Mouse (Mus musculus): ENCODE results near the gene Ankmy2. TPM values are rescaled to one million over a fixed set of nuclear protein-coding genes. Genes with fewer than 3 reads are reported as not detected.

Gene Ankmy2
- polyA plus RNA-seq, 1 experiment: 0.04 TPM

DNA sequence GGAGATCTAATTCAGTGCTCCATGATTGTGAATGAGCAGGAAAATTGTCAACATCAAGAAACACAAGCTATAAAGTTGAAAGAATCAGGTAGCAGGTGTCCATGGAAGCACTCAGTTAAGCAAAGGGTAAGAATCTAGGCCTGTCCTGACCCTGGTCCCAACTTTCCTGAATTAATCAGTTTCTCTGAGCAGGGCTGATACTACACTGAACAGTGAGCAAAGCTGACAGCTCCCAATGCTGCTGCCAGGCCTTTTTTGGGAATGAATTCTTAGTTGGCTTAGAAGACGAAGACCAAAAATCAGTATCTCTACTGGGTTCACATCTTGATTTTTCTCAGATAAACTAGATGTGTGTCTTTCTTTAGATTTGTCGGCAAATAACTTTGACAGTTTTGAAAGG is 6.2 kb upstream of the Ankmy2 start:
- Histone ChIP-seq H3K36me3 (ENCODE audit: control insufficient read depth) (no peaks in the 10 kb centered on the region), H3K4me3 (replicated peaks) (no peak overlapping the region), H3K4me1 (ENCODE audit: control insufficient read depth) (peaks cover 14% of the 10 kb centered on the region), H3K27me3 (ENCODE audit: control insufficient read depth) (no peaks in the 10 kb centered on the region), H3K9me3 (ENCODE audit: control insufficient read depth, low read length) (peaks cover 1% of the 10 kb centered on the region; the same call in 1 of the 2 replicates)
- TF ChIP-seq GATA1 (IDR thresholded peaks at IDR 0.05; ENCODE audit: low read length) (no peak), TAL1 (IDR thresholded peaks at IDR 0.05; ENCODE audit: low read length) (no peak)

DNA sequence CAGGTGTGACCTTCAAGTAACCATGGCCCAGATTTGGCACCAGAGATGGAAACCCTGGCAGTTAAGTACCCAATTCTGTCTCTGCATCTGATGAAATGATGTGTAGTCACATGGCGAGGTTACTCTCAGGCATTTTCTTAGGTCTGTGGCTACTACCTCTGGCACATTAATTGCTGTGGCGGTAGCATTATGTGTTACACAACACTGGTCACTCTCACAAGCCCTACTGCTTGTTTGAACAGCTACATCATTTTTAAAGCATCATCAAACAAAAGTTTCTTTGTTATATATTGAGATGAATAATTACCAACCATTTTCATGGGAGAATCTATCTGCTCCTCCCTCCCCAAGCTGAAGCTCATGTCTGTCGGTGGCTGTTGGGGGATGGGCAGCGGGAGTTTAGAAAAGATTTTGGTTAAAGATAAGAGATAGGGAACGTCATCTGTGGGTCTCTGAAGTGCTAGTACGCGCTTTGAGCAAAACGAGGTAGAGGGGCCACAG is 1.7 kb upstream of the Ankmy2 start:
- Histone ChIP-seq H3K27me3 (ENCODE audit: control insufficient read depth) (no peaks in the 10 kb centered on the region), H3K4me3 (replicated peaks) (peak overlapping the region; percentile 90), H3K36me3 (ENCODE audit: control insufficient read depth) (no peaks in the 10 kb centered on the region), H3K4me1 (ENCODE audit: control insufficient read depth) (peaks cover 42% of the 10 kb centered on the region), H3K9me3 (ENCODE audit: control insufficient read depth, low read length) (no peaks in the 10 kb centered on the region)
- TF ChIP-seq GATA1 (IDR thresholded peaks at IDR 0.05; ENCODE audit: low read length): no peak

GRCm38 (mm10) chr12:36156101-36156636 is 745 bp upstream of the Ankmy2 start:
- Histone ChIP-seq H3K9me3 (ENCODE audit: control insufficient read depth, low read length) (no peaks in the 10 kb centered on the region), H3K36me3 (ENCODE audit: control insufficient read depth) (no peaks in the 10 kb centered on the region), H3K4me3 (replicated peaks) (peak overlapping the region; percentile 90), H3K4me1 (ENCODE audit: control insufficient read depth) (peaks cover 42% of the 10 kb centered on the region), H3K27me3 (ENCODE audit: control insufficient read depth) (no peaks in the 10 kb centered on the region)
- TF ChIP-seq GATA1 (IDR thresholded peaks at IDR 0.05; ENCODE audit: low read length) (no peak), TAL1 (IDR thresholded peaks at IDR 0.05; ENCODE audit: low read length) (no peak)

GRCm38 (mm10) chr12:36157304-36157637 is 357 bp downstream of the Ankmy2 start:
- Histone ChIP-seq H3K36me3 (ENCODE audit: control insufficient read depth) (no peaks in the 10 kb centered on the region), H3K27me3 (ENCODE audit: control insufficient read depth) (no peaks in the 10 kb centered on the region), H3K4me1 (ENCODE audit: control insufficient read depth) (peaks cover 42% of the 10 kb centered on the region), H3K9me3 (ENCODE audit: control insufficient read depth, low read length) (no peaks in the 10 kb centered on the region), H3K4me3 (replicated peaks) (peak overlapping the region; percentile 90)
- TF ChIP-seq GATA1 (IDR thresholded peaks at IDR 0.05; ENCODE audit: low read length) (no peak), TAL1 (IDR thresholded peaks at IDR 0.05; ENCODE audit: low read length) (no peak)

DNA sequence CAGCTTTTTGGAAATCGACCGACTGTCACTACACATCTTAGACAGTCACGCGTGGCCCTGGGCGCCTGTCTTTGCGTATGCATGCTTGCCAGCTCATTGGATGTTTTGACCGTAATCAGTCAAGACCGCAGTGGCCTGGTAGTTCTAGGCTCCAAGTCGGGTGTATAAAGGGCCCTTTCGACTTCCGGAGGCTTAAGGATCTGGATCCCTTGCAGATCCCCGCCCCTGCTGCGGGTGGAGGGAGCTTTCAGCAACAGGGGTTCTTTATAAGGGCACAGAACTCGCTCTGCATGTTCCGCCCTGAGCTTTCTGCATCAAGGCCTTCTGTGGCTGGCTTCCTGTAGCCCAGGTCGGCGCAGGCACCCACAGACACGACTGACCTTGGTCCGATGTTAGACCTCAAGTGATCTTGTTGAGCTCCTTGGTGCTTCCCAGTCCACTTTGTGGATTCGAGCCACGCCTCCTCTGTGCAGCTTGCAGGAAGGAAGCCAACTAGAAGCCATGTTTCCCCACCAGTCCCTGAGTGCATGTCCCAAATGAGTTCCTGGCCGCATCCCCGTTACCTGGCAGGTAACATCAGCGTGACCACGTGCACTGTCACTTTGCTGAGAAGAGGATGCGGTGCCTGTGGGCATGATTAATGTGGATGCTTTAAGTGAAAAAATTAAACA is 859 bp downstream of the Ankmy2 start, which contains the start of gene Bzw2:
Gene Bzw2 (minus strand): TSS at position 443 of the 671 bp plus-strand sequence.
- Histone ChIP-seq H3K4me3 (replicated peaks) (peak within 1 kb of the TSS; percentile 90), H3K27me3 (ENCODE audit: control insufficient read depth) (no peaks in the 10 kb centered on the region), H3K9me3 (ENCODE audit: control insufficient read depth, low read length) (no peaks in the 10 kb centered on the region), H3K36me3 (ENCODE audit: control insufficient read depth) (no peaks in the 10 kb centered on the region), H3K4me1 (ENCODE audit: control insufficient read depth) (peaks cover 42% of the 10 kb centered on the region)
- TF ChIP-seq GATA1 (IDR thresholded peaks at IDR 0.05; ENCODE audit: low read length): no peak
- TF ChIP-seq TAL1 (IDR thresholded peaks at IDR 0.05; ENCODE audit: low read length): no peak

- H3K27me3 ChIP-seq (ENCODE audit: control insufficient read depth): no peaks in the 10 kb centered on the region
- H3K4me1 ChIP-seq (ENCODE audit: control insufficient read depth): peaks cover 12% of the 10 kb centered on the region
- no peaks in the 10 kb centered on the region; the same call in 1 of the 2 replicates for H3K36me3 ChIP-seq (ENCODE audit: control insufficient read depth)
- no peaks in the 10 kb centered on the region for H3K9me3 ChIP-seq (ENCODE audit: control insufficient read depth, low read length)
- no peak overlapping the region for H3K4me3 ChIP-seq (replicated peaks)
- no peak for TF ChIP-seq TAL1 (IDR thresholded peaks at IDR 0.05; ENCODE audit: low read length)
- no peak for TF ChIP-seq GATA1 (IDR thresholded peaks at IDR 0.05; ENCODE audit: low read length)
Measured at GRCm38 (mm10) chr12:36164126-36164791, 7.3 kb downstream of the Ankmy2 start.

DNA sequence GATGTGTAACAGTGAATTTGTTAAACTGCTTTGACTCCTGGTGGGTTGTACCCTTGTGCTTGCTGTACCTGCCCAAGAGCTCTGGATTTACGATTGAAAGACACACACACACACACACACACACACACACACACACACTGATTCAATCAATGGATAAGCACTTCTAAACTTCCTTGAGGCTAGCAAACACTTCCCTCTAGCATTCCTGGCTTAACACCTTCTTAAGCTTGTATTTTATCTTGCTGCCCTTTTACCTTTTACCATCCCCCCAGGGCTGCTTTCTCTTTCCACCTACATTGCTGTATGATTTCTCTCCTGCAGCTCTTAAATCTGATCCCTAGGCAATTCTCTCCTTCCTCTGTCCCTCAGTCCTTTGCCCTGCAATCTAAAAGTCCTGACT is 8.4 kb downstream of the Ankmy2 start:
- TF ChIP-seq TAL1 (IDR thresholded peaks at IDR 0.05; ENCODE audit: low read length) (no peak), GATA1 (IDR thresholded peaks at IDR 0.05; ENCODE audit: low read length) (no peak)
- Histone ChIP-seq H3K36me3 (ENCODE audit: control insufficient read depth) (peaks cover under 1% of the 10 kb centered on the region; the same call in 1 of the 2 replicates), H3K9me3 (ENCODE audit: control insufficient read depth, low read length) (no peaks in the 10 kb centered on the region), H3K27me3 (ENCODE audit: control insufficient read depth) (no peaks in the 10 kb centered on the region), H3K4me3 (replicated peaks) (no peak overlapping the region), H3K4me1 (ENCODE audit: control insufficient read depth) (peaks cover 12% of the 10 kb centered on the region)

- H3K36me3 ChIP-seq (ENCODE audit: control insufficient read depth): peaks cover 26% of the 10 kb centered on the region
- no peaks in the 10 kb centered on the region for H3K27me3 ChIP-seq (ENCODE audit: control insufficient read depth)
- H3K4me3 ChIP-seq (replicated peaks): no peak overlapping the region
- no peaks in the 10 kb centered on the region for H3K4me1 ChIP-seq (ENCODE audit: control insufficient read depth)
- TF ChIP-seq GATA1 (IDR thresholded peaks at IDR 0.05; ENCODE audit: low read length) (no peak), TAL1 (IDR thresholded peaks at IDR 0.05; ENCODE audit: low read length) (no peak)
- no peaks in the 10 kb centered on the region for H3K9me3 ChIP-seq (ENCODE audit: control insufficient read depth, low read length)
Measured at GRCm38 (mm10) chr12:36177227-36177626, 20.3 kb downstream of the Ankmy2 start.

DNA sequence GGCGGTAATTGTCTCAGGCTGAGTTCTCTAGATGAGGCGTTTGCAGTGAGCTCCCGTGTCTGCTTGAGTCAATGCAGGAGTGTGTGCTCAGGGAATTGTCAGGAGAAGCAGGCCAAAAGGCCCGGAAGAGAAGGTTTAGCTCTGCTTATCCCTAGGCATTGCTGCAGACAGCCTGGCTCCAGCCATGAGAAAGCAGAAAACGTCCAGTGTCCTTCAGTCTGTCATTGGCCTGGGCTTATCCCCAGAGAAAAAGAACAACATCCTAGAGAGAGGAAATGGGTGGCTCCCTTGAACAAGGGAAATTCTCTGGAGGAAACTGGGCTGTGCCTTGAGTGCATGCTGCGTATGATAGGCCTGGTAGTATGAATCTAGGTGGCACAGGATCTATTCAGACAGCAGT is 25.7 kb downstream of the Ankmy2 start:
- H3K4me1 ChIP-seq (ENCODE audit: control insufficient read depth): no peaks in the 10 kb centered on the region
- no peaks in the 10 kb centered on the region for H3K9me3 ChIP-seq (ENCODE audit: control insufficient read depth, low read length)
- no peaks in the 10 kb centered on the region for H3K27me3 ChIP-seq (ENCODE audit: control insufficient read depth)
- no peak overlapping the region for H3K4me3 ChIP-seq (replicated peaks)
- TF ChIP-seq TAL1 (IDR thresholded peaks at IDR 0.05; ENCODE audit: low read length) (no peak), GATA1 (IDR thresholded peaks at IDR 0.05; ENCODE audit: low read length) (no peak)
- peaks cover 33% of the 10 kb centered on the region for H3K36me3 ChIP-seq (ENCODE audit: control insufficient read depth)
